Mouse (Mus musculus): Measurements from ENCODE around the gene Vpreb3. TPM values are rescaled to one million over a fixed set of nuclear protein-coding genes. Genes with fewer than 3 reads are reported as not detected.

The Vpreb3 gene
- polyA plus RNA-seq, 1 experiment from 2014 or later: 0.16 TPM

GRCm38 (mm10) chr10:75932081-75932678 is 10.7 kb upstream of the Vpreb3 start:
- ATAC-seq (ENCODE audit: low FRiP score, low TSS enrichment) (peak; percentile 65), DNase-seq (ENCODE audit: low spot score) (peak; percentile 81)
- no peaks in the 10 kb centered on the region for H3K27me3 ChIP-seq (ENCODE audit: control insufficient read depth, insufficient read depth, low read length)
- no peak for TF ChIP-seq EP300 (optimal IDR thresholded peaks at IDR 0.05)
- no peak for TF ChIP-seq CTCF (IDR thresholded peaks at IDR 0.05; ENCODE audit: low read depth)
- peaks cover 11% of the 10 kb centered on the region for H3K4me1 ChIP-seq (replicated peaks; ENCODE audit: control insufficient read depth, insufficient read depth)
- peak overlapping the region; percentile 82 for H3K9ac ChIP-seq (ENCODE audit: low read length)
- peak overlapping the region; percentile 91 for H3K4me2 ChIP-seq (replicated peaks; ENCODE audit: low read depth)
- no peaks in the 10 kb centered on the region for H3K36me3 ChIP-seq (ENCODE audit: control insufficient read depth, insufficient read depth, low read length)
- WGBS: 1% methylated on average over 41 of the region's 44 CpGs
- peak overlapping the region; percentile 58 for H3K4me3 ChIP-seq (ENCODE audit: low read depth, low read length)
- peak overlapping the region; percentile 45; the same call in 1 of the 2 replicates for H3K27ac ChIP-seq (replicated peaks)
- no peaks in the 10 kb centered on the region for H3K9me3 ChIP-seq (ENCODE audit: control insufficient read depth, low read length)

- H3K4me1 ChIP-seq (replicated peaks; ENCODE audit: control insufficient read depth, insufficient read depth): peaks cover 11% of the 10 kb centered on the region
- peak within 1 kb of the TSS; percentile 58 for H3K4me3 ChIP-seq (ENCODE audit: low read depth, low read length)
- peak within 1 kb of the TSS; percentile 91 for H3K4me2 ChIP-seq (replicated peaks; ENCODE audit: low read depth)
- H3K9me3 ChIP-seq (ENCODE audit: control insufficient read depth, low read length): no peaks in the 10 kb centered on the region
- DNase-seq (ENCODE audit: low spot score): no peak
- no peak for ATAC-seq (ENCODE audit: low FRiP score, low TSS enrichment)
- TF ChIP-seq EP300 (optimal IDR thresholded peaks at IDR 0.05) (no peak), CTCF (IDR thresholded peaks at IDR 0.05; ENCODE audit: low read depth) (no peak)
- H3K36me3 ChIP-seq (ENCODE audit: control insufficient read depth, insufficient read depth, low read length): no peaks in the 10 kb centered on the region
- no peaks in the 10 kb centered on the region for H3K27me3 ChIP-seq (ENCODE audit: control insufficient read depth, insufficient read depth, low read length)
- WGBS: 45% methylated on average over 6 of the region's 6 CpGs
- peak within 1 kb of the TSS; percentile 82 for H3K9ac ChIP-seq (ENCODE audit: low read length)
- H3K27ac ChIP-seq (replicated peaks): peak within 1 kb of the TSS; percentile 45; the same call in 1 of the 2 replicates
These were observed 10.0 kb upstream of the Vpreb3 start, which contains the start of gene Chchd10 for GRCm38 (mm10) chr10:75932891-75933290. Gene Chchd10 (plus strand): TSS chr10:75933130.

GRCm38 (mm10) chr10:75934991-75935390 is 7.9 kb upstream of the Vpreb3 start:
- Histone ChIP-seq H3K9me3 (ENCODE audit: control insufficient read depth, low read length) (no peaks in the 10 kb centered on the region), H3K27ac (replicated peaks) (no peak overlapping the region), H3K36me3 (ENCODE audit: control insufficient read depth, insufficient read depth, low read length) (no peaks in the 10 kb centered on the region), H3K9ac (ENCODE audit: low read length) (no peak overlapping the region), H3K4me2 (replicated peaks; ENCODE audit: low read depth) (no peak overlapping the region; the same call in 1 of the 2 replicates), H3K27me3 (ENCODE audit: control insufficient read depth, insufficient read depth, low read length) (no peaks in the 10 kb centered on the region), H3K4me1 (replicated peaks; ENCODE audit: control insufficient read depth, insufficient read depth) (peaks cover 11% of the 10 kb centered on the region), H3K4me3 (ENCODE audit: low read depth, low read length) (no peak overlapping the region)
- ATAC-seq (ENCODE audit: low FRiP score, low TSS enrichment): no peak
- no peak for DNase-seq (ENCODE audit: low spot score)
- TF ChIP-seq EP300 (optimal IDR thresholded peaks at IDR 0.05) (no peak), CTCF (IDR thresholded peaks at IDR 0.05; ENCODE audit: low read depth) (no peak)
- WGBS: 65% methylated on average over 1 of the region's 1 CpGs

- no peaks in the 10 kb centered on the region for H3K27me3 ChIP-seq (ENCODE audit: control insufficient read depth, insufficient read depth, low read length)
- H3K9ac ChIP-seq (ENCODE audit: low read length): peak within 1 kb of the TSS; percentile 62
- DNase-seq (ENCODE audit: low spot score): peak; percentile 93
- TF ChIP-seq CTCF (IDR thresholded peaks at IDR 0.05; ENCODE audit: low read depth) (no peak), EP300 (optimal IDR thresholded peaks at IDR 0.05) (no peak)
- no peaks in the 10 kb centered on the region for H3K36me3 ChIP-seq (ENCODE audit: control insufficient read depth, insufficient read depth, low read length)
- peak within 1 kb of the TSS; percentile 56 for H3K4me3 ChIP-seq (ENCODE audit: low read depth, low read length)
- ATAC-seq (ENCODE audit: low FRiP score, low TSS enrichment): peak; percentile 85
- H3K27ac ChIP-seq (replicated peaks): no peak within 1 kb of the TSS; the same call in 1 of the 2 replicates
- H3K9me3 ChIP-seq (ENCODE audit: control insufficient read depth, low read length): no peaks in the 10 kb centered on the region
- WGBS: 4% methylated on average over 45 of the region's 51 CpGs
- H3K4me1 ChIP-seq (replicated peaks; ENCODE audit: control insufficient read depth, insufficient read depth): peaks cover 11% of the 10 kb centered on the region
- peak within 1 kb of the TSS; percentile 74 for H3K4me2 ChIP-seq (replicated peaks; ENCODE audit: low read depth)
These were observed 6.9 kb upstream of the Vpreb3 start, which contains the start of gene Mmp11 for GRCm38 (mm10) chr10:75935680-75936541. Gene Mmp11 (minus strand): TSS chr10:75936496.

- H3K4me1 ChIP-seq (replicated peaks; ENCODE audit: control insufficient read depth, insufficient read depth): peaks cover 7% of the 10 kb centered on the region
- H3K9me3 ChIP-seq (ENCODE audit: control insufficient read depth, low read length): no peaks in the 10 kb centered on the region
- no peak overlapping the region for H3K4me3 ChIP-seq (ENCODE audit: low read depth, low read length)
- no peak overlapping the region; the same call in 1 of the 2 replicates for H3K9ac ChIP-seq (ENCODE audit: low read length)
- WGBS: 61% methylated on average over 18 of the region's 18 CpGs
- peak overlapping the region; percentile 11; the same call in 1 of the 2 replicates for H3K4me2 ChIP-seq (replicated peaks; ENCODE audit: low read depth)
- ATAC-seq (ENCODE audit: low FRiP score, low TSS enrichment): no peak
- H3K27me3 ChIP-seq (ENCODE audit: control insufficient read depth, insufficient read depth, low read length): no peaks in the 10 kb centered on the region
- no peak overlapping the region for H3K27ac ChIP-seq (replicated peaks)
- H3K36me3 ChIP-seq (ENCODE audit: control insufficient read depth, insufficient read depth, low read length): no peaks in the 10 kb centered on the region
- TF ChIP-seq EP300 (optimal IDR thresholded peaks at IDR 0.05) (no peak), CTCF (IDR thresholded peaks at IDR 0.05; ENCODE audit: low read depth) (no peak)
- no peak for DNase-seq (ENCODE audit: low spot score)
These were observed 5.8 kb upstream of the Vpreb3 start for GRCm38 (mm10) chr10:75936909-75937667.

All from stomach, postnatal 0 days (tissue).